Mouse (Mus musculus): Measurements from ENCODE around the gene Fads6.

DNA sequence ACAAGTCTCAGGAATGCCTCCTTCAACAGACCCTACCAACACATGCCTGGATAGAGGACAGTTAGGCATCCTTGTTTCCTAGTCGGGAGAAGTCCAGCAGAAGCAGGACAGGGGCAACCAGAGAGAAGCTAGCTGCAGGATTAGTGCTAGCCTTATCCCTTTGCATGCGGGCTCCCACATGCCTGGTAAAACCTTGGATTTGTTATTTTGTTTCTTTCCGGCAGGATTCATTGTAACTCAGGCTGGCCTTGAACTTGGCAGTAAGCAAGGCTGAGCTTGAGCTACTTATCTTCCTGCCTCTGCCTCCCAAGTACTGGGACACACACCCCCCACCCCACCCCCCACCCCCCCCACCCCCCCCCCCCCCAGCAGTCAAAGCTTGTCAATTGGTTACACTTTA is 46.2 kb downstream of the Fads6 start:
- TF ChIP-seq CHD2 (IDR thresholded peaks at IDR 0.05; ENCODE audit: low read depth, low read length) (no peak), MAFK (IDR thresholded peaks at IDR 0.05; ENCODE audit: insufficient read depth, low read depth, low read length) (no peak), HCFC1 (IDR thresholded peaks at IDR 0.05; ENCODE audit: borderline replicate concordance, insufficient read depth, low read length) (no peak), ZC3H11A (IDR thresholded peaks at IDR 0.05; ENCODE audit: borderline replicate concordance, low read depth, low read length) (no peak)
